Mouse (Mus musculus) common myeloid progenitor, adult 5-6 weeks (primary cell): Measurements from ENCODE around the gene Icam5. TPM values are rescaled to one million over a fixed set of nuclear protein-coding genes. Genes with fewer than 3 reads are reported as not detected.
"Not testable (repeated sequence)": the region's sequence is repeated elsewhere in the genome, so short reads cannot be mapped to it uniquely, and the experiment has no call there.

Experiments
- ATAC-seq: replicated peaks from 2 replicates; pipeline ENCODE4 v1.8.0; 2016; ENCODE audit warnings: low read depth, mild to moderate bottlenecking, moderate TSS enrichment, inconsistent platforms; ENCODE audit not compliant: poor library complexity, severe bottlenecking
- total RNA-seq: library from RNA; stranded (forward); fragments of 200-1000, 187-1606 nt; gene quantifications from 2 replicates; pipeline ENCODE4 v1.2.3, GENCODE M21; 2017

Icam5 gene
- total RNA-seq, 1 experiment from 2014 or later, result not detected

GRCm38 (mm10) chr9:21032491-21032890 is 618 bp downstream of the Icam5 start:
- ATAC-seq, result no peak

GRCm38 (mm10) chr9:21033136-21033535 is 1.3 kb downstream of the Icam5 start:
- peak; percentile 37 for ATAC-seq

GRCm38 (mm10) chr9:21034481-21035085 is 2.7 kb downstream of the Icam5 start:
- no peak for ATAC-seq

- no peak for ATAC-seq
Observed at GRCm38 (mm10) chr9:21035586-21035985, 3.7 kb downstream of the Icam5 start.

GRCm38 (mm10) chr9:21036161-21036560 is 4.3 kb downstream of the Icam5 start:
- no peak for ATAC-seq

- ATAC-seq, result no peak
Observed at GRCm38 (mm10) chr9:21036666-21037065, 4.8 kb downstream of the Icam5 start.

GRCm38 (mm10) chr9:21037481-21037891 is 5.6 kb downstream of the Icam5 start:
- ATAC-seq, result no peak

- ATAC-seq, result no peak
Observed at GRCm38 (mm10) chr9:21039779-21040178, 7.9 kb downstream of the Icam5 start.

- no peak for ATAC-seq
Observed at GRCm38 (mm10) chr9:21041308-21041707, 9.4 kb downstream of the Icam5 start.

GRCm38 (mm10) chr9:21043563-21043962 is 11.7 kb downstream of the Icam5 start:
- no peak for ATAC-seq

- not testable (repeated sequence) for ATAC-seq
Observed at GRCm38 (mm10) chr9:21044785-21045184, 12.9 kb downstream of the Icam5 start.

GRCm38 (mm10) chr9:21045235-21045634 is 13.4 kb downstream of the Icam5 start:
- no peak for ATAC-seq

GRCm38 (mm10) chr9:21051578-21051977 is 19.7 kb downstream of the Icam5 start:
- peak; percentile 54; the same call in 1 of the 2 replicates for ATAC-seq

GRCm38 (mm10) chr9:21062928-21063327 is 31.1 kb downstream of the Icam5 start:
- ATAC-seq, result no peak

GRCm38 (mm10) chr9:21067006-21067684 is 35.3 kb downstream of the Icam5 start, which contains the start of gene Zglp1:
Gene Zglp1, minus strand, starts transcription at chr9:21067093.
- no peak for ATAC-seq

GRCm38 (mm10) chr9:21072641-21073040 is 40.8 kb downstream of the Icam5 start:
- no peak for ATAC-seq

GRCm38 (mm10) chr9:21073044-21073840 is 41.4 kb downstream of the Icam5 start, which contains the start of the genes Gm49373 and Fdx1l:
Gene Gm49373, minus strand, starts transcription at chr9:21073096.
Gene Fdx1l, minus strand, starts transcription at chr9:21073614.
- peak; percentile 94 for ATAC-seq

- ATAC-seq, result no peak
Observed at GRCm38 (mm10) chr9:21074173-21074572, 42.3 kb downstream of the Icam5 start.

- no peak for ATAC-seq
Observed at GRCm38 (mm10) chr9:21075625-21076024, 43.8 kb downstream of the Icam5 start.

- no peak for ATAC-seq
Observed at GRCm38 (mm10) chr9:21081127-21081526, 49.3 kb downstream of the Icam5 start.

GRCm38 (mm10) chr9:21083324-21083723 is 51.5 kb downstream of the Icam5 start:
- no peak for ATAC-seq
